Mouse (Mus musculus) monocyte, adult 5-6 weeks (primary cell): ENCODE data around the gene Kpna7. TPM values are rescaled to one million over a fixed set of nuclear protein-coding genes. Genes with fewer than 3 reads are reported as not detected.

ENCODE experiments used
- ATAC-seq: fragments of 153-309, 156-312 bp; replicated peaks from 2 replicates; pipeline ENCODE4 v1.8.0; 2017; ENCODE audit warnings: mild to moderate bottlenecking; ENCODE audit not compliant: low TSS enrichment, insufficient number of reproducible peaks, severe bottlenecking, poor library complexity, low FRiP score
- total RNA-seq: library from RNA; stranded (forward); fragments of 200-1000, 200-491, 200-594 nt; gene quantifications from 3 replicates; pipeline ENCODE4 v1.2.3, GENCODE M21; 2017

Kpna7 gene
- total RNA-seq, 1 experiment from 2014 or later, result not detected

- no peak for ATAC-seq
Observed at GRCm38 (mm10) chr5:144984839-144985238, 99.0 kb downstream of the Kpna7 start.

GRCm38 (mm10) chr5:144983227-144983626 lies 100.6 kb downstream of the Kpna7 start:
- no peak for ATAC-seq

GRCm38 (mm10) chr5:144979110-144979509 lies 104.7 kb downstream of the Kpna7 start:
- ATAC-seq, result no peak

- ATAC-seq, result no peak
Observed at GRCm38 (mm10) chr5:144978533-144979107, 105.2 kb downstream of the Kpna7 start.

- ATAC-seq, result no peak
Observed at GRCm38 (mm10) chr5:144971266-144971665, 112.6 kb downstream of the Kpna7 start.

- 0 out of 2 replicates have a peak, but pooled peaks have one; percentile 14 for ATAC-seq
Observed at GRCm38 (mm10) chr5:144965639-144966351, 118.0 kb downstream of the Kpna7 start, which contains the start of gene Smurf1. Gene Smurf1 (minus strand): TSS chr5:144965847.

- peak; percentile 70 for ATAC-seq
Observed at GRCm38 (mm10) chr5:144964872-144965638, 118.8 kb downstream of the Kpna7 start.

- no peak for ATAC-seq
Observed at GRCm38 (mm10) chr5:144964465-144964864, 119.4 kb downstream of the Kpna7 start.

- ATAC-seq, result peak; percentile 23; the same call in 1 of the 2 replicates
Observed at GRCm38 (mm10) chr5:144963817-144964261, 120.0 kb downstream of the Kpna7 start.

GRCm38 (mm10) chr5:144963401-144963800 lies 120.4 kb downstream of the Kpna7 start:
- no peak for ATAC-seq

GRCm38 (mm10) chr5:144958271-144958670 lies 125.6 kb downstream of the Kpna7 start:
- no peak for ATAC-seq

GRCm38 (mm10) chr5:144954432-144954831 lies 129.4 kb downstream of the Kpna7 start:
- ATAC-seq, result no peak

GRCm38 (mm10) chr5:144952592-144952991 lies 131.2 kb downstream of the Kpna7 start:
- ATAC-seq, result no peak

GRCm38 (mm10) chr5:144950428-144951051 lies 133.3 kb downstream of the Kpna7 start:
- no peak for ATAC-seq

GRCm38 (mm10) chr5:144949856-144950255 lies 134.0 kb downstream of the Kpna7 start:
- no peak for ATAC-seq

- ATAC-seq, result no peak
Observed at GRCm38 (mm10) chr5:144948422-144948821, 135.4 kb downstream of the Kpna7 start.

- ATAC-seq, result no peak
Observed at GRCm38 (mm10) chr5:144948002-144948401, 135.8 kb downstream of the Kpna7 start.

- no peak for ATAC-seq
Observed at GRCm38 (mm10) chr5:144946032-144946431, 137.8 kb downstream of the Kpna7 start.

- no peak for ATAC-seq
Observed at GRCm38 (mm10) chr5:144944932-144945331, 138.9 kb downstream of the Kpna7 start.
